Mouse (Mus musculus) stomach, postnatal 0 days (tissue): ENCODE results near the gene Snf8.

Experiments used
- CTCF ChIP-seq: IDR thresholded peaks from 2 replicates; pipeline ENCODE4 v1.5.1; 2016; ENCODE audit warnings: antibody characterized with exemption, low read depth, mild to moderate bottlenecking, moderate library complexity
- EP300 ChIP-seq: optimal IDR thresholded peaks from 2 replicates; pipeline ENCODE3; 2016; ENCODE audit warnings: antibody characterized with exemption

DNA sequence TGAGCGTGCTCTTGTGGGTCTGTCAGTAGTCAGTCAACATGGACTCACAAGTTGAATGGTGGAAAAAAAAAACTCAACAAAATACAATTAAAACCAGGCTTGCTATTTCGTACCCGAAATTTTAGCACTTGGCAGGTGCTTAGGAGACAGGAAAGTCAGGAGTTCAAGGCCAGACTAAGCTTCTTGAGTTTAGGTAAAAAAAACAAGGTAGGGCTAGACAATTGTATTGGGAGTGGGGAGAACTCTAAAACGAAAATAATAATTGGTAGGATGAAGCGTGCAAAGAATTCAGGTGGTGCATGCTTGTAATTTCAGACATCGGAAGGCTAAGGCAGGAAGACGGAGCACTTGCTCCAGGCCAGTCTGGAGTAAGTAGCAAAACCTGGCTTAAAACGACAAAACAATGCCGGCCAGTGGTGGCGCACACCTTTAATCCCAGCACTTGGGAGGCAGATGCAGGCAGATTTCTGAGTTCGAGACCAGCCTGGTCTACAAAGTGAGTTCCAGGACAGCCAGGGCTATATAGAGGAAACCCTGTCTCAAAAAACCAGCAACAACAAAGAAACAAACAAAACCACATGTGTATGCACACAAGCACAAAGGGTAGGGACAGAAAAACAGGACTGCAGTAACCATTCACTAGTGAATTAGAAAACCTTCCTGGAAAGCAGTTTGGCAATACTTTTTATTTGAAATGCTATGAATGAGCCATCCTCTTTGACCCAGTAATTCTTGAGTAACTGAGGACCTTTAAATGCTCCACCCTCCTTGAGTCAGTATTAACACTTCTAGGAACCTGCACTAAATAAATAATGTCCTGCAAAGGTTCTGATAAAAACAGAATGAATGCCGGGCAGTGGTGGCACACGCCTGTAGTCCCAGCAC, 41.8 kb downstream of the Snf8 start:
- TF ChIP-seq CTCF (no peak), EP300 (peak; percentile 89)
